Mouse (Mus musculus): ENCODE data around the gene Pde4c. TPM values are rescaled to one million over a fixed set of nuclear protein-coding genes. Genes with fewer than 3 reads are reported as not detected.

Pde4c gene
- total and polyA plus RNA-seq, 3 experiments = 0.65 to 3.0 TPM; not detected in 1

DNA sequence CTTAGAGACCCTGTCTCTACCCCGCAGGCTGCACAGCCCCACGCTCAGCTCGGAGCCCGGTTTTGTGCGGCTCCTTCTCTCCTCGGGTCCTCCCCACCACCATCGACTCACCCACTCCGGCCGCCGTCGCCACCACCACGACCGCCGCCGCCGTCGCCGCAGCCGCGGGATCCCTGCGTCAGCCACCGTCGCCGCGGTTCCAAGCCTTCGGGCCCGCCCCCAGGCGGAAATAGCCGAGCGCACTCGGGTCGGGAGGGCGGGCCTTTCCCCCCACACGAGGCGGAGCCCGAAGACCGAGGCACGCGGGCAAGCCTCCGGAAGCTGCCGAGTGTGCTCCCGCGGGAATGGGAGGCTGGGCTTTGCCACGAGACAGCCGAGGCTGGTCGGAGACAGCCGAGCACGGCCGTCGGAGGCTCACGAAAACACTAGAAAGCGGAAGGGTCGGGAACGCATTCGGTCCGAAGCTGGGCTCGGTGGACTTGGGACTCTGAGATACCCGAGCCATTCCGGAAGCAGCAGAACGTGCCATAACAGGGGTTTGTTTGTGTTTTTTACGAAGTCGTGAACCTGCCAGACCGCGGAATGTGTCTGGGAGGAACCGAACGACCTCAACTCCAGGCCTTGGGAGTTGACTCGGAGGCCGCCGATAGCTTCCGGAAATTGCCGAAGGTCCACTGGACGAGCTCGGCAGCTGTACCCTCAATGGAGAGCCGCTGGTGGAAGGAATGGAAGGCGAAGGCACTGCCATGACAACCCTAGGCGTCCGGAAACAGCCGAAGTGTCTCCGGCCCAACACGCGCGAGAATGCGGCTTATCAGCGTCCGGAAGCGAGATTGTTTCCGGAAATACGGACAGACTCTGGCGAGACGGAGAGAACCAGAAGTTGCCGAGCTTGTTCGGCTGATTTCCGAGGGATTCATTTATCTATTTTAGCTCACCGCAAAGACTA is 53.2 kb downstream of the Pde4c start, which contains the start of gene Pik3r2 (continued):
- TF ChIP-seq MEF2A (IDR thresholded peaks at IDR 0.05; ENCODE audit: extremely low read depth, insufficient replicate concordance, low read depth, low read length, poor library complexity, severe bottlenecking) (0 out of 2 replicates have a peak, but pooled peaks have one; percentile 8), CHD2 (IDR thresholded peaks at IDR 0.05; ENCODE audit: low read length) (peak; percentile 98), E2F4 (IDR thresholded peaks at IDR 0.05; ENCODE audit: borderline replicate concordance, low read depth, low read length) (no peak), RAD21 (IDR thresholded peaks at IDR 0.05; ENCODE audit: low read depth, low read length) (no peak), TBP (IDR thresholded peaks at IDR 0.05; ENCODE audit: low read depth, low read length) (peak; percentile 73), ELF1 (IDR thresholded peaks at IDR 0.05; ENCODE audit: low read depth, low read length) (peak; percentile 99), MAX (IDR thresholded peaks at IDR 0.05; ENCODE audit: low read length) (peak; percentile 74), MXI1 (IDR thresholded peaks at IDR 0.05; ENCODE audit: low read depth, low read length) (peak; percentile 94), USF2 (IDR thresholded peaks at IDR 0.05; ENCODE audit: borderline replicate concordance in 1 of 2, insufficient read depth in 1 of 2, low read depth in 1 of 2, low read length in 2 of 2) (no peak), SMC3 (IDR thresholded peaks at IDR 0.05; ENCODE audit: low read depth, low read length) (no peak), GABPA (IDR thresholded peaks at IDR 0.05; ENCODE audit: low read depth, low read length) (no peak; the same call in 1 of the 2 replicates), ZNF384 (IDR thresholded peaks at IDR 0.05; ENCODE audit: low read depth, low read length) (no peak), EP300 (IDR thresholded peaks at IDR 0.05; ENCODE audit: low read depth in 1 of 2, low read length in 2 of 2) (no peak), ZKSCAN1 (IDR thresholded peaks at IDR 0.05; ENCODE audit: low read depth, low read length) (no peak)

DNA sequence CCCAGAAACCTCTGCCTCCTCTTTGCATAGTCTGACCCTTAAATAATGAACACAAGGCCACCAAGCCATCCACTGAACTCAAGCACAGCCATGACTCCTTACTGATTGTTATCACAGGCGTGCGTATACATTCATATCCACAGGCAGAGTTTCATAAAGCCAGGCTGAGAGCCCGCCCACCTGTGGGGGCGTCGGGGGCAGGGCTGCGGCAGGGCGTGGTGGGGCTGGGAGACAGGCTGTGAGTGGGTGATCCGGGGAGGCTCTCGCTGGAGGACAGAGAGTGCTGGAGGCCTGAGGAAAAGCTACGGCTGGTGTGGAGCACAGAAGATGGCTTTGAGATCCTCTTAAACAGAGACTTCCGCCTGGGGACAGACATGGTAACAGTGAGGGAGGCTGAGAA is 56.6 kb downstream of the Pde4c start:
- peaks cover 15% of the 10 kb centered on the region for H3K79me2 ChIP-seq (ENCODE audit: control insufficient read depth, insufficient read depth, low read length, poor library complexity)
- TF ChIP-seq GATA1 (IDR thresholded peaks at IDR 0.05; ENCODE audit: low read depth, low read length) (0 out of 2 replicates have a peak, but pooled peaks have one; percentile 4), TCF12 (IDR thresholded peaks at IDR 0.05; ENCODE audit: low read depth, low read length) (no peak)
- H3K36me3 ChIP-seq (ENCODE audit: control insufficient read depth in 1 of 2, insufficient read depth in 2 of 2, low read length in 2 of 2) = peaks cover 0 to 5% of the 10 kb centered on the region in 2 experiments; a peak in 1 of 4 replicates
- no peak overlapping the region; the same call in 1 of the 2 replicates for H3K9ac ChIP-seq (ENCODE audit: control insufficient read depth, low read depth, low read length, poor library complexity, severe bottlenecking)
- DNase-seq (ENCODE audit: low read depth, low spot score) = no peak
- no peak overlapping the region; the same call in 1 of the 2 replicates for H3K27ac ChIP-seq (ENCODE audit: control insufficient read depth, low read depth, low read length)
- H3K27me3 ChIP-seq (ENCODE audit: control insufficient read depth in 1 of 2, insufficient read depth in 2 of 2, low read length in 2 of 2) = no peaks in the 10 kb centered on the region
- no peak overlapping the region for H3K4me3 ChIP-seq (ENCODE audit: control insufficient read depth in 1 of 2, insufficient read depth in 1 of 2, low read depth in 2 of 2, low read length in 2 of 2)
- H3K9me3 ChIP-seq (replicated peaks; ENCODE audit: insufficient read depth, low read length) = no peaks in the 10 kb centered on the region
- H3K4me1 ChIP-seq (ENCODE audit: control insufficient read depth in 1 of 2, insufficient read depth in 2 of 2, low read length in 2 of 2) = peaks cover 0 to 14% of the 10 kb centered on the region in 2 experiments; a peak in 2 of 4 replicates
